Mouse (Mus musculus) liver, adult (tissue): Measurements from ENCODE around the gene Sirpb1b.
"Not testable (repeated sequence)": the region's sequence is repeated elsewhere in the genome, so short reads cannot be mapped to it uniquely, and the experiment has no call there.

ENCODE experiments used
- GATA4 ChIP-seq: IDR thresholded peaks from 2 replicates; pipeline ENCODE4 v1.6.1; 2014; ENCODE audit warnings: mild to moderate bottlenecking, low read length; ENCODE audit not compliant: insufficient replicate concordance

Gene Sirpb1b

DNA sequence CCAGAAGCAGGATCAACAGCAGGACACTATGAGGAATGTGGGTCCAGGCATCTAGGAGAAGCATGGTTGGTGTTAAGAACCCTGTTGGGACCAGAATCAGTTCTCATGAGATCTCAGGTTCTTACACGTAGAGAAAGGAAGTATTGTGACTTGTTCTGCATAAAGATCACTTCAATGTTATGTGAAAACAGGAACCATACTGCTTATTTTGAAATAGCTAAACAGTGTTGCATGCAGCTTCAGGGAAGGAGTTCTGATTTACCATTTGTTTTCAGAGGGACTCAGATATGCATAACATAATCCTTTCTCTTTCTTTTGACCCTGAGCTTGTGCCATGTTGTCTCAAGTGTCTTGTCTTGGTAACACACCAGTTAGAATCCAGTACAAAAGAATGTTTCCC is at the start of gene Sirpb1b:
TSS of gene Sirpb1b (minus strand) at position 179 of the 400 bp plus-strand sequence.
- TF ChIP-seq GATA4 = not testable (repeated sequence)

DNA sequence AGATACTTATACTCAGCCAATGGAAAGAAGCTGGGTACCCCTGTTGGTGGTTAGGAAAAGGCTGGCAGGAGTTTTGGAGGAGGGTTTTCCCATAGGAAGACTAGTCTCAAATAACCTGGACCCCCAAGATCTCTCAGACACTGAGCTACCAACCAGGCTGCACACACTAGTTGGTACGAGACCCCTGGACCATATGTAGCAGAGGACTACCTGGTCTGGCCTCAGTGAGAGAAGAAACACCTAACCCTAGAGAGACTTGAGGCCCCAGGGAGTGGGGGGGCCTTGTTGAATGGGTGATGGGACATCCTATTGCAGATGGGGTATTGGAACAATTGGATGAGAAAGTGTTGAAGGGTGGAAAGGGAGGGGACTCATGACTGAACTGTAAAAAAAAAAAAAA is 8.6 kb upstream of the Sirpb1b start:
- no peak for TF ChIP-seq GATA4

DNA sequence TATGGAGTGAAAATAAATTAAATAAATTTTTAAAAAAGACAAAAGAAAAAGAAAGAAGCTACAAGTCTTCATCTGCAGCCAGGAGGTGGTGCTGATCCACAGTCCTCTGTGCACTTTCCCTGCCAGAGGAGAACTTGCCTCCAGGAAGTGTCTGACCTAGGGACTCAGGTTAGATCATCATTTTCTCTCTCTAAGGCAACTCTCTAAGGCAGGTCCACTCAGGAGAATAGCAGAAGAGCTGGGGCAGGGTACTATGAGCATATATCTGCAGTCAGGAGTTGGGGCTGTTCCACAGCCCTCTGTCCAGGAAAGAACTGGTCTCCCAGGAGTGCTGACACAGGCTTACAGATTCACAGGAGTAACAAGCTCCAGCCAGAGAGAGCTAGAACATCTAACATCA is 46.3 kb downstream of the Sirpb1b start:
- no peak for TF ChIP-seq GATA4
